Mouse (Mus musculus): ENCODE data around the gene Oxct1.

DNA sequence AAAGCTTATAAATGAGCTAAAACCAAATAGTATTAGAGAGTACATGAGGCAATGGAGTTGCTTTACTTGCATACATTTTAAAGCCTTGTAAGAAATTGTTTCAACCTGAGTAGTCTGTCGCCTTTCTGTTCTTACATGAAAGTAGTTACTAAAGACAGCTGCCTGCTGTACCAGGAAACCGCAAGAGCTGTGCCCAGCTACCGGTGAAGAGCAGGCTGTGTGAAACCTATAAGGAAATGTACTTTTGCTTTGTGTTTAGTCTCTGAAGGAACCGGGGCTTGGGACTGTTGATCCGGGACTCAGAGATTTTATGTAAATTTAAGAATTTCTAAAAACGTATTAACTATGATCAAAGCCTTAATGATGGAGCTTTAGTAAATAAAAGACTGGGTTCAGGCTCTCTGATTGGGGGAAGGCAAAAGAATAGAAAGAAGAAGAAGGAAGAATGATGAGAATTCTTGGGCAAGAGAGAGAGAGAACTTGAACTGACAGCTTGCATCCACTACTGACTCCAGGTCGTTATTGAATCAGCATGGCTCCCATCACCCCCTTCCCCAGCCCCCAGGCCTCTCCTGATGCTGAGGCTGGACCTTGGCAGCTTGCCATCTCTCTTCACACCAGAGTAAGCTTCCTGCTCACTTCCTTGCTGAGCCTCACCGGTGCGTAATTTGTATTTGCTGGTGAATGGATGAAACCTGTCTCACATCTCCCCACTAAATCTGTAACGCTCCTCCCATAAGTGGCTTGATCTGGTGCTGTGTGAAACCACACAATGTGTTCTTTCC is 59.6 kb downstream of the Oxct1 start:
- TF ChIP-seq CTCF (IDR thresholded peaks at IDR 0.05; ENCODE audit: borderline replicate concordance, insufficient read depth, low read length) (no peak), POLR2A (IDR thresholded peaks at IDR 0.05; ENCODE audit: low read depth, low read length) (no peak)

Data from embryonic fibroblast, embryonic 13.5 days (primary cell).